Mouse (Mus musculus) myocyte (in vitro differentiated cells): Measurements from ENCODE around the gene Acvr2b. TPM values are rescaled to one million over a fixed set of nuclear protein-coding genes. Genes with fewer than 3 reads are reported as not detected.

ENCODE experiments used
- H3K27me3 ChIP-seq: one replicate; pipeline ENCODE4 v1.6.1; 2011; ENCODE audit not compliant: control insufficient read depth, insufficient read depth, insufficient read length
- H3K36me3 ChIP-seq: one replicate; pipeline ENCODE4 v1.6.1; 2011; ENCODE audit not compliant: control insufficient read depth, insufficient read depth
- H3K4me2 ChIP-seq: one replicate; pipeline ENCODE4 v1.6.1; 2011; ENCODE audit warnings: low read depth, control low read depth
- H3K4me3 ChIP-seq: one replicate; pipeline ENCODE4 v1.5.1; 2011; ENCODE audit warnings: mild to moderate bottlenecking, control low read depth, moderate library complexity
- H3K79me2 ChIP-seq: one replicate; pipeline ENCODE4 v1.6.1; 2011; ENCODE audit not compliant: control insufficient read depth, insufficient read depth
- H3ac ChIP-seq: one replicate; pipeline ENCODE4 v1.6.1; 2011; ENCODE audit not compliant: control insufficient read depth, insufficient read length
- CEBPB ChIP-seq: IDR thresholded peaks from 2 replicates; pipeline ENCODE4 v1.6.1; 2011; ENCODE audit warnings: mild to moderate bottlenecking, moderate library complexity; ENCODE audit not compliant: poor library complexity, insufficient read depth, severe bottlenecking
- E2F4 ChIP-seq: IDR thresholded peaks from one replicate; pipeline ENCODE4 v1.6.1; 2011; ENCODE audit warnings: mild to moderate bottlenecking, control low read depth, moderate library complexity; ENCODE audit not compliant: insufficient read depth
- MAX ChIP-seq: IDR thresholded peaks from one replicate; pipeline ENCODE4 v1.6.1; 2011; ENCODE audit warnings: low read depth, mild to moderate bottlenecking, control low read depth
- MYOD1 ChIP-seq, 3 experiments: IDR thresholded peaks; one replicate each; pipeline ENCODE4 v1.6.1; 2011; ENCODE audit warnings: control low read depth in 2 of 3, low read depth in 2 of 3, mild to moderate bottlenecking in 2 of 3, moderate library complexity in 1 of 3; ENCODE audit not compliant: insufficient read length in 2 of 3, control insufficient read depth in 1 of 3
- MYOG ChIP-seq, 3 experiments: IDR thresholded peaks; one replicate each; pipeline ENCODE4 v1.6.1; 2011; ENCODE audit warnings: control low read depth in 2 of 3, low read depth in 2 of 3, mild to moderate bottlenecking in 2 of 3; ENCODE audit not compliant: insufficient read length in 2 of 3, control insufficient read depth in 1 of 3, insufficient read depth in 1 of 3
- POLR2A ChIP-seq: IDR thresholded peaks from one replicate; pipeline ENCODE4 v1.6.1; 2011; ENCODE audit warnings: low read depth, mild to moderate bottlenecking, control low read depth, moderate library complexity; ENCODE audit not compliant: insufficient read length
- POLR2AphosphoS2 ChIP-seq: IDR thresholded peaks from one replicate; pipeline ENCODE4 v1.6.1; 2011; ENCODE audit warnings: low read depth, control low read depth; ENCODE audit not compliant: insufficient read length
- REST ChIP-seq: IDR thresholded peaks from one replicate; pipeline ENCODE4 v1.6.1; 2011; ENCODE audit warnings: mild to moderate bottlenecking, control low read depth, moderate library complexity; ENCODE audit not compliant: insufficient read depth, insufficient read length
- SRF ChIP-seq: IDR thresholded peaks from one replicate; pipeline ENCODE4 v1.6.1; 2011; ENCODE audit warnings: low read depth; ENCODE audit not compliant: control insufficient read depth, insufficient read length
- TCF12 ChIP-seq: IDR thresholded peaks from one replicate; pipeline ENCODE4 v1.6.1; 2011; ENCODE audit warnings: mild to moderate bottlenecking, control low read depth; ENCODE audit not compliant: poor library complexity, insufficient read depth, severe bottlenecking
- TCF3 ChIP-seq: IDR thresholded peaks from one replicate; pipeline ENCODE4 v1.6.1; 2011; ENCODE audit warnings: low read depth, control low read depth; ENCODE audit not compliant: insufficient read length
- USF1 ChIP-seq: IDR thresholded peaks from one replicate; pipeline ENCODE4 v1.6.1; 2011; ENCODE audit warnings: low read depth, mild to moderate bottlenecking, control low read depth, moderate library complexity
- polyA plus RNA-seq: library from polyadenylated mRNA; unstranded; fragments of >200 nt; fragmentation: generic; extraction: Trizol; gene quantifications from one replicate; pipeline ENCODE4 v1.2.1, GENCODE M21; 2012; ENCODE audit warnings: missing spikeins

Acvr2b gene
- polyA plus RNA-seq, 1 experiment: 1.8 TPM

GRCm38 (mm10) chr9:119388956-119389355 lies 13.0 kb upstream of the Acvr2b start:
- Histone ChIP-seq H3K4me2 (no peak overlapping the region), H3ac (no peak overlapping the region), H3K27me3 (no peaks in the 10 kb centered on the region), H3K36me3 (no peaks in the 10 kb centered on the region), H3K4me3 (no peak overlapping the region), H3K79me2 (no peaks in the 10 kb centered on the region)
- no peak for TF ChIP-seq MYOG (IDR thresholded peaks at IDR 0.05; ENCODE audit: control insufficient read depth in 1 of 3, insufficient read depth in 1 of 3, insufficient read length in 2 of 3, low read depth in 2 of 3)
- no peak for TF ChIP-seq SRF
- no peak for TF ChIP-seq TCF3
- TF ChIP-seq REST: peak; percentile 76

GRCm38 (mm10) chr9:119390214-119390613 lies 11.7 kb upstream of the Acvr2b start:
- Histone ChIP-seq H3K36me3 (no peaks in the 10 kb centered on the region), H3K27me3 (no peaks in the 10 kb centered on the region), H3K4me3 (no peak overlapping the region), H3ac (no peak overlapping the region), H3K79me2 (no peaks in the 10 kb centered on the region), H3K4me2 (no peak overlapping the region)
- TF ChIP-seq REST: no peak

GRCm38 (mm10) chr9:119394808-119395207 lies 7.1 kb upstream of the Acvr2b start:
- no peak overlapping the region for H3ac ChIP-seq
- H3K36me3 ChIP-seq: no peaks in the 10 kb centered on the region
- H3K4me3 ChIP-seq: no peak overlapping the region
- H3K4me2 ChIP-seq: no peak overlapping the region
- peaks cover 5% of the 10 kb centered on the region for H3K27me3 ChIP-seq
- TF ChIP-seq MYOD1 (IDR thresholded peaks at IDR 0.05; ENCODE audit: control insufficient read depth in 1 of 3, insufficient read length in 2 of 3, low read depth in 2 of 3) (no peak), E2F4 (no peak), USF1 (no peak), REST (no peak), POLR2A (no peak), MYOG (IDR thresholded peaks at IDR 0.05; ENCODE audit: control insufficient read depth in 1 of 3, insufficient read depth in 1 of 3, insufficient read length in 2 of 3, low read depth in 2 of 3) (no peak), CEBPB (no peak), TCF3 (no peak), SRF (no peak), POLR2AphosphoS2 (no peak), TCF12 (no peak), MAX (no peak)
- H3K79me2 ChIP-seq: no peaks in the 10 kb centered on the region

DNA sequence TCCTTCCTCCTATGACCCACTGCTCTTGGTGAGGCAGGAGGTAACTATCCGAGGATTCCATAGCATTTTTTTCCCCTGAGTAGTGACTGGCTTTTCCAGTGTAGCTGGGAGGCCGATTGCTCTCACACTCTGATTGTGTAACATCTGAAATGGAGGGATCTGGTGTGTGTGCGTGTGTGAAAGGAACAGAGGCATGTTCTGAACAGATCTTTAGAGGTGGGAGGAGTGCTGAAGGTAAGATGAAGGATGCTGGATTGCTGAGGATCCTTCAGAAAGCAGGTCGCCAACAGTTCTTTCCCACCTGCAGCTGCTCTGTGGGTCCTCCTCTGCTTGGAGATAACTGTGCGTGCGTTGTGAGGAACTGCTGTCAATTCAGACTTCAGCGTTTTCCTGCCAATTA lies 567 bp upstream of the Acvr2b start:
- Histone ChIP-seq H3ac (no peak overlapping the region), H3K4me2 (peak overlapping the region; percentile 91), H3K79me2 (no peaks in the 10 kb centered on the region), H3K36me3 (no peaks in the 10 kb centered on the region), H3K27me3 (peaks cover 11% of the 10 kb centered on the region), H3K4me3 (no peak overlapping the region)
- TF ChIP-seq MAX (no peak), USF1 (no peak), POLR2AphosphoS2 (no peak), MYOD1 (IDR thresholded peaks at IDR 0.05; ENCODE audit: control insufficient read depth in 1 of 3, insufficient read length in 2 of 3, low read depth in 2 of 3) (no peak), POLR2A (no peak), REST (no peak), TCF12 (no peak), CEBPB (no peak)

DNA sequence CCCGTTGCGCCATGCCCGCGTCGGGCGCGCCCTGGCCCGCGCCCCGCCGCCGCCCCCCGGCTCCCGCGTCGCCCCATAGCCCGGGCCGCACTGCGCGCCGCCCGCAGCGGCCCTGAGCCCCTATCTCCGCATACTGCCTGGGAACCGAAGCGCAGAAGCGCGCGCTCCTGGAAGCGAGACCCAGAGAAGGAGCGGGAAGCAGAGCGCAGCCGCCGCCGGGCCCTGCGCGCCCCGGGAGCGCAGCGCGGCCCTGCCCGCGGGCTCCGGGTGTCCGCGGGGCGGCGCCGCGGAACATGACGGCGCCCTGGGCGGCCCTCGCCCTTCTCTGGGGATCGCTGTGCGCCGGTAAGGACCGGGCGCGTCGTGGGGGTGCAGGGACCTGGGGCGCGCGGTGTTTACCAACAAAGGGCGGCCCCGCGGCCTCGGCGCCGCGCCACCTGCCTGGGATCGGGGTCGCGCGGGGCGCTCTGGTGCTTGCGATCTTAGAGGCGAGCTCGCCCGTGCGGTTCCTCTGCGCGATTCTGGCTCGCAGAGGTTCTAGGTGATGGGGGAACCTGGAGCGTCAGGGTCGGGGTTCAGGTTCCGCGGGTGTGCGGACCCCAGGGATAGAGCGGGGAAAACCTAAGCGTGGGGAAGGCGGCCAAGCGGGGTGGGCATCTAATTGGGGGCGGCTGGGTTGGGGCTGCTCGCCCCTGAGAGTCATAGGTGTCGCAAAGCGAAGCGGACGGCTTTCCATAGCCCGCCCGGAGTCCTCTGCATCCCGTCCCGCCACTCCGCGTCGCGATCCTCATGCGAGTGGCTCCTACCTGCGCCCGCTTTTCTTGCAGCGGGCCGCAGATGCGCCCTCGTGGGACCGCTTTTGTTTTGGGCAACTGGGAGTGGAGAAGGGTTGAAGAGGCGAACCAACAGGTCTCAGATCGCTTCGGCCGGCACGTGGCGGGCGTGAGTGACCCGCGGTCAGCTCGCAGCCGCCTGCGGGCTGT lies 626 bp downstream of the Acvr2b start:
- Histone ChIP-seq H3K4me3 (peak overlapping the region; percentile 28), H3K79me2 (no peaks in the 10 kb centered on the region), H3K4me2 (peak overlapping the region; percentile 93), H3K27me3 (peaks cover 11% of the 10 kb centered on the region), H3ac (peak overlapping the region; percentile 28), H3K36me3 (no peaks in the 10 kb centered on the region)
- TF ChIP-seq POLR2A (peak; percentile 17), MYOG (IDR thresholded peaks at IDR 0.05; ENCODE audit: control insufficient read depth in 1 of 3, insufficient read depth in 1 of 3, insufficient read length in 2 of 3, low read depth in 2 of 3) (peak in 2 of 3 experiments; percentile 1 to 29), TCF3 (no peak), MAX (no peak), REST (no peak), USF1 (no peak), MYOD1 (IDR thresholded peaks at IDR 0.05; ENCODE audit: control insufficient read depth in 1 of 3, insufficient read length in 2 of 3, low read depth in 2 of 3) (peak in 1 of 3 experiments; percentile 18), CEBPB (no peak), POLR2AphosphoS2 (no peak)
